Mouse (Mus musculus) midbrain, embryonic 13.5 days (tissue): ENCODE measurements around the gene Actl6b. TPM values are rescaled to one million over a fixed set of nuclear protein-coding genes. Genes with fewer than 3 reads are reported as not detected.

ENCODE experiments used
- ATAC-seq: fragments of 200-750 bp; cut with Nextera tagmentation; 2 replicates; pipeline ENCODE4 v1.8.0; 2017; ENCODE audit warnings: mild to moderate bottlenecking, moderate TSS enrichment, moderate library complexity
- H3K27ac ChIP-seq: fragments of 300-500 bp; sonication (generic); 2 replicates; pipeline ENCODE4 v1.5.1; 2015; ENCODE audit warnings: inconsistent platforms, mild to moderate bottlenecking, moderate library complexity
- H3K27me3 ChIP-seq: fragments of 300-500 bp; sonication (generic); 2 replicates; pipeline ENCODE4 v1.6.1; 2015; ENCODE audit warnings: mild to moderate bottlenecking, inconsistent platforms
- H3K36me3 ChIP-seq: fragments of 300-500 bp; sonication (generic); 2 replicates; pipeline ENCODE4 v1.6.1; 2015; ENCODE audit warnings: mild to moderate bottlenecking, inconsistent platforms
- H3K4me1 ChIP-seq: fragments of 300-500 bp; sonication (generic); replicated peaks from 2 replicates; pipeline ENCODE4 v1.6.1; 2015; ENCODE audit warnings: inconsistent platforms
- H3K4me2 ChIP-seq: fragments of 300-500 bp; sonication (generic); replicated peaks from 2 replicates; pipeline ENCODE4 v1.6.1; 2015; ENCODE audit warnings: moderate library complexity, mild to moderate bottlenecking, inconsistent platforms
- H3K4me3 ChIP-seq: fragments of 300-500 bp; sonication (generic); replicated peaks from 2 replicates; pipeline ENCODE4 v1.5.1; 2015; ENCODE audit warnings: mild to moderate bottlenecking, inconsistent platforms
- H3K9ac ChIP-seq: fragments of 300-500 bp; sonication (generic); replicated peaks from 2 replicates; pipeline ENCODE4 v1.6.1; 2015; ENCODE audit warnings: mild to moderate bottlenecking, inconsistent platforms
- H3K9me3 ChIP-seq: fragments of 300-500 bp; sonication (generic); 2 replicates; pipeline ENCODE4 v1.6.1; 2016; ENCODE audit warnings: mild to moderate bottlenecking, inconsistent platforms
- WGBS: fragments of 180-500 bp; shearing (Covaris S2); methylation state at CpG from one replicate; pipeline ENCODE4 v1.1.7; 2015; 5-methylcytosine and 5-hydroxymethylcytosine counted together
- polyA plus RNA-seq: library from polyadenylated mRNA; unstranded; fragments of >200 nt; fragmentation: Nextera tagmentation; extraction: Ambion mirVana; gene quantifications from 2 replicates; pipeline ENCODE4 v1.2.1, GENCODE M21; 2015

Actl6b gene
- polyA plus RNA-seq, 1 experiment from 2014 or later = 235 TPM

GRCm38 (mm10) chr5:137530588-137531413, 22.5 kb upstream of the Actl6b start:
- Histone ChIP-seq H3K9ac (peak overlapping the region; percentile 98), H3K4me1 (peaks cover 49% of the 10 kb centered on the region), H3K4me3 (peak overlapping the region; percentile 91), H3K36me3 (peaks cover 43% of the 10 kb centered on the region), H3K9me3 (no peaks in the 10 kb centered on the region), H3K27ac (peak overlapping the region; percentile 98), H3K4me2 (peak overlapping the region; percentile 91), H3K27me3 (no peaks in the 10 kb centered on the region)
- WGBS = under 1% methylated on average over 43 of the region's 46 CpGs
- ATAC-seq = peak; percentile 43

DNA sequence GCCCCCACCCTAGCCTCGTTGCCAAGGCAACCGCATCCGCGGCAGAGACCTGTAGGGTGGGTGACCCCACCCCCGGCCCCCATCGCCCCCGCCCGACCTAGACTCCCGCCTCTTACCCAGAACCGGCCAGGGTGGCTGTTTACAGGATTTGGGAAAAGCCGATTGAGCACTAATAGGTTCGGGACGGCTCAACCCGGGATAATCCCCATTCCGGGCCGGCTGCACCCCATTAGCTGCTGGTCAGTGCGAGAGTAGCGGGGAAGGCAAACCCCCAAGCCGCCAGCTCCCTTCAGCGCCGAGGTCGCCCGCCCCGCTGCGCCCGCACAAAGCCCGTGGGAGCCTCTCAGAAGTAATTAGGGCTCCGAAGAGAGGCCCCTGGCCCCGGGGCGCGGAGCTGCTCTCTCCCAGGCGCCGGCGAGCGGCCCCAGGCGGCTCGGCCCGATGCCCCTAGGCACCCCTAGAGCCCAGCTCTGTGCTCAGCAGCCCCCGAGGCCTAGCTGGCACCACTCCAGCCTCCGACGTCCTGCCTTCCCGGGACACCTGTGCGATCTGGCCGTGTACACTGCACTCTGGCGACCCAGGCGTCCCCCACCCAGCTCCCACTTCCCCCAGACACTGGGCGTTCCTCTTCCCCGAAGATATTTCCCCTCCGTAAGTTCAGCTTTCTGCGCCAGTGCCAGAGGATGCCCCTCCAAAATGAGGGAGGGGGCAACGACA, 21.7 kb upstream of the Actl6b start:
- Histone ChIP-seq H3K9ac (peak overlapping the region; percentile 98), H3K9me3 (no peaks in the 10 kb centered on the region), H3K4me1 (peaks cover 43% of the 10 kb centered on the region), H3K36me3 (peaks cover 36% of the 10 kb centered on the region), H3K27ac (peak overlapping the region; percentile 98), H3K27me3 (peaks cover 3% of the 10 kb centered on the region; the same call in 1 of the 2 replicates), H3K4me3 (peak overlapping the region; percentile 91), H3K4me2 (peak overlapping the region; percentile 91)
- under 1% methylated on average over 50 of the region's 51 CpGs for WGBS
- peak; percentile 44 for ATAC-seq

DNA sequence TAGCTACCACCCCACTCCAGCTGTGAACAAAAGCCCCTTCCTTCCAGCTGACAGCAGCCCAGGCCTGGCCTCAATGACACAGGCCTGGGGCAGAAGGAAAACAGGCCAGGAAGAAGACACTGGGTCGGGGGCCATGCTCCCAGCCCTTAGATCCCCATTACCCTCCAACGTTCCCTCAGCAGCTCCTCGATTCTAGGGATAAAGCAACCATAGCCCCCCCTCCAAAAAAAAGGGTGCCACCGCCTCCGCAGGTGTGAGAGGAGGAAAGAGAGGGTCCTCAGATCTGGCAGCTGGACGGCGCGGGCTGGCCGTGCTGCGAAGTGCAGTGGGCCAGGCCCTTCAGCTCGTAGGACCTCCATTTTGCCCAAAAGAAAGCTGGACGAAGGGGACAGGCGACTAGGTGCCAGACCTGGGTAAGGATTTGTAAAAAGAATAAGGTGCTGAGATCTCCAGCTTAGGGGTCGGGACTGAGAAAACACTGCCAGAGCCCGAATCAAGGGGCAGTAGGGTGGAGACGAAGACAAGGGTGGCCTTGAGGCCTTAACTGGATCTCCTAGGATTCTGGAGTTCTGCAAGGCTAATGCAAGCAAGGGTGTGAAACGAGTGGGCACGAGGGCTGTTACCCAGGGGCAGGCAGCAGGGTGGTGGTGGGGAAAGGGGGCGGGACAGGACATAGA, 21.0 kb upstream of the Actl6b start:
- Histone ChIP-seq H3K27me3 (peaks cover 3% of the 10 kb centered on the region; the same call in 1 of the 2 replicates), H3K4me1 (peaks cover 36% of the 10 kb centered on the region), H3K4me3 (peak overlapping the region; percentile 91), H3K4me2 (peak overlapping the region; percentile 91), H3K27ac (peak overlapping the region; percentile 98), H3K9me3 (no peaks in the 10 kb centered on the region), H3K36me3 (peaks cover 29% of the 10 kb centered on the region), H3K9ac (peak overlapping the region; percentile 98)
- ATAC-seq = no peak
- WGBS = under 1% methylated on average over 19 of the region's 19 CpGs

DNA sequence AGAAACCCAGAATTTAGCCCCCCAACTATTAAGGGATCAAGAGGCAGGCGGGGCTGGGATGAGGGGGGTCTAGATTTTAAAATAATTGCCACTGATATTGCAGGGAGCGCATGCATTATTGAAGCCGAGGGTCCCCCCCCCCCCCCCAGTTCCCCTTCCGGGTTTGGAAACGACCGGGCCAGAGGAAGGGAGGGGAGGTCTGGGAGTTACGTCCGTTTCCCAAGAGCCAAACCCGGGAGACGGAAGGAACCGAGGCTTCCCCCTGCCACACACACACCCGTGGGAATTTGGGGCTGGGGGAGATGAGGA, 20.6 kb upstream of the Actl6b start:
- H3K4me1 ChIP-seq = peaks cover 32% of the 10 kb centered on the region
- peaks cover 24% of the 10 kb centered on the region for H3K36me3 ChIP-seq
- peak overlapping the region; percentile 98 for H3K27ac ChIP-seq
- peak overlapping the region; percentile 91 for H3K4me2 ChIP-seq
- H3K9me3 ChIP-seq = no peaks in the 10 kb centered on the region
- H3K27me3 ChIP-seq = peaks cover 3% of the 10 kb centered on the region; the same call in 1 of the 2 replicates
- peak overlapping the region; percentile 91 for H3K4me3 ChIP-seq
- no peak for ATAC-seq
- H3K9ac ChIP-seq = peak overlapping the region; percentile 98
- WGBS = 0% methylated on average over 9 of the region's 12 CpGs

DNA sequence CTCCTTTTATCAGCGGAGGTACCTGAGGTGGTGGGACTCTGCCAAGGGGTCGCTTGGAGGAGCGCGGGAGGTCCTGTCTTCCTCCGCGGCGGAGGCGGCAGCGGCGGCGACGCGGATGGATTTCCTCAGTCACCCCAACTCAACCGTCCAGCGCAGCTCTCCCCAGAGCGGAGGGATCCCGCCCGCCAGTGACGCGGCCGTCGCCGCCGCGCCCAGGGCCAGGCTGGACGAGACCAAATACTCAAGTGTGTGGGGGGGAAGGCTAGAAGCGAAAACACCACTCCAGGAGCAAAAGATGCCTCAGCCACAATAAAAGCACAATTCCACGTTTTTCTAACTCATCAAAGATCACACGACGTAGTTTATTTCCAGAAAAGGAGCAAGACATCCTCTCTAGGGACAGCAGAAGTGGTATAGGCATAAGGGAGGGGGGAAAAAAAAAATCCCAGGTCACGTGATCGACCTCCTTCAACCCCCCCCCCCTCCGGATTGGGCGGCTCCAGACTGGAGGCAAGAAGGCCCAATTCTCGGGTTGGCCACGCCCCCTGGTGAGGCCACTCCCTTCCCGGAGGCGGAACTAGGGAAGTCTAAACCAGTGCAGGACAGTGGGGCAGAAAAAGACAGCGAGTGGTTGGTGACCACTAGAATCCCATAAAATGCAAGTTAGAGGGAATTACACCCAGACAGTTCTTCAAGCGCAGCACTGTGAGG, 20.0 kb upstream of the Actl6b start, which contains the start of the genes Epo and Gnb2:
Epo (minus strand) TSS at position 126 of the 711 bp plus-strand sequence.
Gnb2 (minus strand) TSS at position 394 of the 711 bp plus-strand sequence.
- Histone ChIP-seq H3K4me3 (peak within 1 kb of the TSS; percentile 91), H3K9me3 (no peaks in the 10 kb centered on the region), H3K4me1 (peaks cover 30% of the 10 kb centered on the region), H3K27ac (peak within 1 kb of the TSS; percentile 98), H3K27me3 (peaks cover 3% of the 10 kb centered on the region; the same call in 1 of the 2 replicates), H3K9ac (peak within 1 kb of the TSS; percentile 98), H3K36me3 (peaks cover 19% of the 10 kb centered on the region), H3K4me2 (peak within 1 kb of the TSS; percentile 91)
- under 1% methylated on average over 40 of the region's 40 CpGs for WGBS
- ATAC-seq = peak; percentile 62

- H3K27me3 ChIP-seq = peaks cover 3% of the 10 kb centered on the region; the same call in 1 of the 2 replicates
- H3K9ac ChIP-seq = no peak overlapping the region
- no peaks in the 10 kb centered on the region for H3K9me3 ChIP-seq
- peaks cover 22% of the 10 kb centered on the region for H3K4me1 ChIP-seq
- H3K27ac ChIP-seq = no peak overlapping the region
- no peak for ATAC-seq
- H3K36me3 ChIP-seq = peaks cover 4% of the 10 kb centered on the region
- no peak overlapping the region for H3K4me3 ChIP-seq
- no peak overlapping the region for H3K4me2 ChIP-seq
- WGBS = 94% methylated on average over 3 of the region's 3 CpGs
These were observed 18.6 kb upstream of the Actl6b start for GRCm38 (mm10) chr5:137534762-137535161.

DNA sequence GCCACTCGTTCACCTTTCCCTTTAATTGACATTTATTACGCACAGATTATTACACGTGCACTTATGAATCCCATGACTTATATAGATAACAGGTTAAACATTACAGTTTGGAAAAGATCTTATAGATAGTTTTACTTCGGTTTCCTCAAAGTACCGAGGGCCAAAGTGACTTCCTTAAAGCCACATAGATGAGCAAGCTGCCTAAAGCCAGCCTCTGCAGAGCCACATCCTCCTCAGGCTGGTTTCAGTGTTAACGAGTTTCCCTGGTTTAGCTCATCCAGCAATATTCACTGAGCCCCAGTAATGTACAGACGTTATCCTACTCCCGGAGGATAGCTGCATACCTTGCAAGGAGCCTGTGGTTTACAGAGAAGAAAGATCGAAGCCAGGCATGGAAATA, 18.0 kb upstream of the Actl6b start:
- Histone ChIP-seq H3K4me3 (no peak overlapping the region), H3K4me2 (no peak overlapping the region), H3K27ac (no peak overlapping the region), H3K27me3 (peaks cover 3% of the 10 kb centered on the region; the same call in 1 of the 2 replicates), H3K4me1 (peaks cover 16% of the 10 kb centered on the region), H3K36me3 (no peaks in the 10 kb centered on the region), H3K9ac (no peak overlapping the region), H3K9me3 (no peaks in the 10 kb centered on the region)
- ATAC-seq = no peak
- 87% methylated on average over 9 of the region's 9 CpGs for WGBS

DNA sequence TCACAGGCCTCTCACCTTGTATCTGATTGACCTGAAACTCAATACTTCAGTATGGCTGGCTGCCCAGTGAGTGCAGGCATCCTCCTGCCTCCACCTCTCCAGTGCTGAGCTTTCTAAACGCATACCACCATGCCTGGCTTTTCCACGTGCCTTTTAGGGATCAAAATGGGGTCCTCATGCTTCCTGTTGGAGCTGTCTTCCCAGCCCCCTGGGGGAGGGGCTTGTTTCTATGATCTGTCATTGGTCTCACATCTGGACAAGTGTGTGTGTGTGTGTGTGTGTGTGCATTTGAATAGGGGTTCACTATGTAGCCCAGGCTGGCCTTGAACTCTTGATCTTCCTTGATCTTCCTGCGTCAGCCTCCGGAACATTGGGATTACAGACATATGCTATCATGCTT, 15.9 kb upstream of the Actl6b start:
- Histone ChIP-seq H3K4me1 (peaks cover 12% of the 10 kb centered on the region), H3K4me3 (no peak overlapping the region)
- WGBS = 72% methylated on average over 4 of the region's 4 CpGs

GRCm38 (mm10) chr5:137539291-137539801, 14.0 kb upstream of the Actl6b start:
- Histone ChIP-seq H3K4me2 (0 out of 2 replicates have a peak overlapping the region, but pooled peaks have one; percentile 6), H3K27ac (no peak overlapping the region), H3K4me3 (no peak overlapping the region), H3K9me3 (no peaks in the 10 kb centered on the region), H3K27me3 (peaks cover 3% of the 10 kb centered on the region; the same call in 1 of the 2 replicates), H3K4me1 (peaks cover 7% of the 10 kb centered on the region; the same call in 1 of the 2 replicates), H3K9ac (no peak overlapping the region), H3K36me3 (no peaks in the 10 kb centered on the region)
- ATAC-seq = no peak
- WGBS = 62% methylated on average over 7 of the region's 7 CpGs

More for the DNA sequence above, 15.9 kb upstream of the Actl6b start:
- H3K4me2 ChIP-seq = no peak overlapping the region
- H3K9me3 ChIP-seq = no peaks in the 10 kb centered on the region
- H3K27ac ChIP-seq = no peak overlapping the region
- no peak for ATAC-seq
- H3K36me3 ChIP-seq = no peaks in the 10 kb centered on the region
- H3K9ac ChIP-seq = no peak overlapping the region
- H3K27me3 ChIP-seq = peaks cover 3% of the 10 kb centered on the region; the same call in 1 of the 2 replicates

GRCm38 (mm10) chr5:137540991-137541390, 12.3 kb upstream of the Actl6b start:
- Histone ChIP-seq H3K36me3 (no peaks in the 10 kb centered on the region), H3K27ac (no peak overlapping the region), H3K27me3 (peaks cover 2% of the 10 kb centered on the region; the same call in 1 of the 2 replicates), H3K9ac (no peak overlapping the region), H3K9me3 (no peaks in the 10 kb centered on the region), H3K4me3 (no peak overlapping the region), H3K4me1 (peaks cover 7% of the 10 kb centered on the region; the same call in 1 of the 2 replicates), H3K4me2 (no peak overlapping the region)
- 75% methylated on average over 6 of the region's 6 CpGs for WGBS
- no peak for ATAC-seq
